Mouse (Mus musculus): Measurements from ENCODE around the gene Lrrn4.

- TF ChIP-seq MAX (IDR thresholded peaks at IDR 0.05) (no peak), USF1 (IDR thresholded peaks at IDR 0.05; ENCODE audit: low read depth) (no peak), CTCF (IDR thresholded peaks at IDR 0.05; ENCODE audit: control insufficient read depth, insufficient read depth, insufficient read length) (no peak)
These were observed 1.2 kb downstream of the Lrrn4 start for GRCm38 (mm10) chr2:132879261-132880044.

Measured in C2C12 (cell line).